Mouse (Mus musculus): Measurements from ENCODE around the gene Mecp2. TPM values are rescaled to one million over a fixed set of nuclear protein-coding genes. Genes with fewer than 3 reads are reported as not detected.

Mecp2 gene
- 27.6 TPM for polyA plus RNA-seq (2014; fragmentation: Illumina TruSeq; extraction: RNeasy Lipid Tissue Mini Kit (QIAGEN cat#74804); ENCODE audit: low read depth, low replicate concordance)

GRCm38 (mm10) chrX:74135263-74135662 lies at the start of gene Mecp2:
Gene Mecp2 (minus strand): TSS chrX:74135363.

GRCm38 (mm10) chrX:74176959-74177358 lies 41.8 kb upstream of the Mecp2 start, which contains the start of gene Tktl1:
Gene Tktl1 (plus strand): TSS chrX:74177259.

GRCm38 (mm10) chrX:74167738-74168137 lies 32.6 kb upstream of the Mecp2 start, which contains the start of gene Tex28:
Gene Tex28 (minus strand): TSS chrX:74167838.

GRCm38 (mm10) chrX:74127164-74127563 lies 8.0 kb downstream of the Mecp2 start, which contains the start of gene Opn1mw:
Gene Opn1mw (plus strand): TSS chrX:74127464.

GRCm38 (mm10) chrX:74023188-74024049 lies 111.7 kb downstream of the Mecp2 start, which contains the start of gene Irak1:
Gene Irak1 (minus strand): TSS chrX:74023918.

Other genes starting within 250 kb of the Mecp2 start
- not detected for gene Avpr2, start 243.3 kb downstream of the Mecp2 start, polyA plus RNA-seq (2014; fragmentation: Illumina TruSeq; extraction: RNeasy Lipid Tissue Mini Kit (QIAGEN cat#74804); ENCODE audit: low read depth, low replicate concordance)
- 2.8 TPM for gene L1cam, start 239.3 kb downstream of the Mecp2 start, polyA plus RNA-seq (2014; fragmentation: Illumina TruSeq; extraction: RNeasy Lipid Tissue Mini Kit (QIAGEN cat#74804); ENCODE audit: low read depth, low replicate concordance)
- gene Arhgap4, start 213.5 kb downstream of the Mecp2 start, polyA plus RNA-seq (2014; fragmentation: Illumina TruSeq; extraction: RNeasy Lipid Tissue Mini Kit (QIAGEN cat#74804); ENCODE audit: low read depth, low replicate concordance), result not detected
- 7.8 TPM for gene Naa10, start 213.4 kb downstream of the Mecp2 start, polyA plus RNA-seq (2014; fragmentation: Illumina TruSeq; extraction: RNeasy Lipid Tissue Mini Kit (QIAGEN cat#74804); ENCODE audit: low read depth, low replicate concordance)
- gene Renbp, start 204.5 kb downstream of the Mecp2 start, polyA plus RNA-seq (2014; fragmentation: Illumina TruSeq; extraction: RNeasy Lipid Tissue Mini Kit (QIAGEN cat#74804); ENCODE audit: low read depth, low replicate concordance), result 3.7 TPM
- gene Hcfc1, start 169.0 kb downstream of the Mecp2 start, polyA plus RNA-seq (2014; fragmentation: Illumina TruSeq; extraction: RNeasy Lipid Tissue Mini Kit (QIAGEN cat#74804); ENCODE audit: low read depth, low replicate concordance), result 30.9 TPM
- gene Irak1, start 111.4 kb downstream of the Mecp2 start, polyA plus RNA-seq (2014; fragmentation: Illumina TruSeq; extraction: RNeasy Lipid Tissue Mini Kit (QIAGEN cat#74804); ENCODE audit: low read depth, low replicate concordance), result 85.6 TPM
- not detected for gene Opn1mw, start 7.9 kb downstream of the Mecp2 start, polyA plus RNA-seq (2014; fragmentation: Illumina TruSeq; extraction: RNeasy Lipid Tissue Mini Kit (QIAGEN cat#74804); ENCODE audit: low read depth, low replicate concordance)
- not detected for gene Tex28, start 32.5 kb upstream of the Mecp2 start, polyA plus RNA-seq (2014; fragmentation: Illumina TruSeq; extraction: RNeasy Lipid Tissue Mini Kit (QIAGEN cat#74804); ENCODE audit: low read depth, low replicate concordance)
- gene Tktl1, start 41.9 kb upstream of the Mecp2 start, polyA plus RNA-seq (2014; fragmentation: Illumina TruSeq; extraction: RNeasy Lipid Tissue Mini Kit (QIAGEN cat#74804); ENCODE audit: low read depth, low replicate concordance), result not detected
- gene Flna, start 114.5 kb upstream of the Mecp2 start, polyA plus RNA-seq (2014; fragmentation: Illumina TruSeq; extraction: RNeasy Lipid Tissue Mini Kit (QIAGEN cat#74804); ENCODE audit: low read depth, low replicate concordance), result 20.8 TPM
- gene Emd, start 119.3 kb upstream of the Mecp2 start, polyA plus RNA-seq (2014; fragmentation: Illumina TruSeq; extraction: RNeasy Lipid Tissue Mini Kit (QIAGEN cat#74804); ENCODE audit: low read depth, low replicate concordance), result 42.2 TPM
- gene Rpl10, start 135.4 kb upstream of the Mecp2 start, polyA plus RNA-seq (2014; fragmentation: Illumina TruSeq; extraction: RNeasy Lipid Tissue Mini Kit (QIAGEN cat#74804); ENCODE audit: low read depth, low replicate concordance), result 999 TPM
- 33.7 TPM for gene Taz, start 146.5 kb upstream of the Mecp2 start, polyA plus RNA-seq (2014; fragmentation: Illumina TruSeq; extraction: RNeasy Lipid Tissue Mini Kit (QIAGEN cat#74804); ENCODE audit: low read depth, low replicate concordance)
- 11.8 TPM for gene Dnase1l1, start 147.0 kb upstream of the Mecp2 start, polyA plus RNA-seq (2014; fragmentation: Illumina TruSeq; extraction: RNeasy Lipid Tissue Mini Kit (QIAGEN cat#74804); ENCODE audit: low read depth, low replicate concordance)
- 332 TPM for gene Atp6ap1, start 161.7 kb upstream of the Mecp2 start, polyA plus RNA-seq (2014; fragmentation: Illumina TruSeq; extraction: RNeasy Lipid Tissue Mini Kit (QIAGEN cat#74804); ENCODE audit: low read depth, low replicate concordance)
- 223 TPM for gene Gdi1, start 169.6 kb upstream of the Mecp2 start, polyA plus RNA-seq (2014; fragmentation: Illumina TruSeq; extraction: RNeasy Lipid Tissue Mini Kit (QIAGEN cat#74804); ENCODE audit: low read depth, low replicate concordance)
- 18.3 TPM for gene Fam50a, start 177.7 kb upstream of the Mecp2 start, polyA plus RNA-seq (2014; fragmentation: Illumina TruSeq; extraction: RNeasy Lipid Tissue Mini Kit (QIAGEN cat#74804); ENCODE audit: low read depth, low replicate concordance)
- gene Plxna3, start 193.7 kb upstream of the Mecp2 start, polyA plus RNA-seq (2014; fragmentation: Illumina TruSeq; extraction: RNeasy Lipid Tissue Mini Kit (QIAGEN cat#74804); ENCODE audit: low read depth, low replicate concordance), result 0.99 TPM
- 14.9 TPM for gene Lage3, start 218.3 kb upstream of the Mecp2 start, polyA plus RNA-seq (2014; fragmentation: Illumina TruSeq; extraction: RNeasy Lipid Tissue Mini Kit (QIAGEN cat#74804); ENCODE audit: low read depth, low replicate concordance)
- gene Ubl4a, start 237.9 kb upstream of the Mecp2 start, polyA plus RNA-seq (2014; fragmentation: Illumina TruSeq; extraction: RNeasy Lipid Tissue Mini Kit (QIAGEN cat#74804); ENCODE audit: low read depth, low replicate concordance), result 72.0 TPM
- 12.7 TPM for gene Slc10a3, start 238.0 kb upstream of the Mecp2 start, polyA plus RNA-seq (2014; fragmentation: Illumina TruSeq; extraction: RNeasy Lipid Tissue Mini Kit (QIAGEN cat#74804); ENCODE audit: low read depth, low replicate concordance)